Mouse (Mus musculus): ENCODE measurements around the gene Trio. TPM values are rescaled to one million over a fixed set of nuclear protein-coding genes. Genes with fewer than 3 reads are reported as not detected.

Gene Trio
- polyA plus RNA-seq, 1 experiment: 49.9 TPM

DNA sequence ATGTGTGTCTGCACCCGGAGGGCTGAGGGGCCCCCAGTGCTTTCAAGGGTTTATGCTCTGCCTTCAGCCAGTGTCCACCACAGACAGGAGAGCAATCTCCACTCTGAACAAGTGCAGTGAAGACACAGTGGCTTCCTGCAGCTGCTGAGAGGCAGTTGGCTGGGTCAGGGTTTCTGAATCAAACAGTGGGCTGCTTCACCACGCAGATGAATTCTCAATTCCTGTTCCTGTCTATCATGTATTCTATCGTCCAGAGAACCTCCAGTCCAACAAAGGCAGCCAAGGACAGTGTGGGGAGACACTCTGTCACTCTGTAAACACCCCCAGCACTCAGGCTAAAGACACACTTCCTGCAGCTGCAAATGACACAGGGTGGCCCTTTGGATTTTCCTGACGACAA is 48.7 kb downstream of the Trio start:
- no peak overlapping the region for H3K4me3 ChIP-seq (ENCODE audit: insufficient read depth, low read length)
- no peak for TF ChIP-seq POLR2A (IDR thresholded peaks at IDR 0.05; ENCODE audit: borderline replicate concordance, low read depth, low read length)
- no peak for TF ChIP-seq CTCF (IDR thresholded peaks at IDR 0.05; ENCODE audit: low read depth, low read length)
- H3K27ac ChIP-seq (ENCODE audit: insufficient read depth, low read depth, low read length): no peak overlapping the region
- H3K4me1 ChIP-seq (ENCODE audit: control insufficient read depth, insufficient read depth, low read length): peaks cover 8% of the 10 kb centered on the region

DNA sequence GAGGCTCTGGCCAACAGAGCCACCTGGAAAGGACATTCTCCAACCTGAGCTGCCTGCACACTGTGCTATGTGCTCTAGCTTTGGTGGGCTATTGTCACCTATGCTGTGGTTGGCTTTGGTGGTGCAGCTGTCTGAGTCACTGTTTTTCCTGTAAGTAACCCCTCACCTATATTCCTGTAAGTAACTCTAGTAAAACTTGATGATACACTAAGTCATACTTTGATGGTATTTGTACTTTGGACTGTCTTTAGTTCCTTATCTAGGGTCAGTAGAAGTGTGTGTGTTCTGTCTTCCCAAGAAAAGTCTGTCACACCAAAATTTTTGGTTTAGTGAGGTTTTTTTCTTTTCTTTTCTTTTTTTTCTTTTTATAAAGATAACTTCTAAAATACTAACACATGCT is 49.3 kb downstream of the Trio start:
- Histone ChIP-seq H3K4me1 (ENCODE audit: control insufficient read depth, insufficient read depth, low read length) (peaks cover 3% of the 10 kb centered on the region), H3K4me3 (ENCODE audit: insufficient read depth, low read length) (no peak overlapping the region), H3K27ac (ENCODE audit: insufficient read depth, low read depth, low read length) (no peak overlapping the region)
- TF ChIP-seq POLR2A (IDR thresholded peaks at IDR 0.05; ENCODE audit: borderline replicate concordance, low read depth, low read length) (no peak), CTCF (IDR thresholded peaks at IDR 0.05; ENCODE audit: low read depth, low read length) (no peak)

GRCm38 (mm10) chr15:27974637-27975036 is 51.0 kb downstream of the Trio start:
- TF ChIP-seq POLR2A (IDR thresholded peaks at IDR 0.05; ENCODE audit: borderline replicate concordance, low read depth, low read length): no peak
- no peak for TF ChIP-seq CTCF (IDR thresholded peaks at IDR 0.05; ENCODE audit: low read depth, low read length)
- no peaks in the 10 kb centered on the region for H3K4me1 ChIP-seq (ENCODE audit: control insufficient read depth, insufficient read depth, low read length)
- H3K4me3 ChIP-seq (ENCODE audit: insufficient read depth, low read length): no peak overlapping the region
- no peak overlapping the region for H3K27ac ChIP-seq (ENCODE audit: insufficient read depth, low read depth, low read length)

DNA sequence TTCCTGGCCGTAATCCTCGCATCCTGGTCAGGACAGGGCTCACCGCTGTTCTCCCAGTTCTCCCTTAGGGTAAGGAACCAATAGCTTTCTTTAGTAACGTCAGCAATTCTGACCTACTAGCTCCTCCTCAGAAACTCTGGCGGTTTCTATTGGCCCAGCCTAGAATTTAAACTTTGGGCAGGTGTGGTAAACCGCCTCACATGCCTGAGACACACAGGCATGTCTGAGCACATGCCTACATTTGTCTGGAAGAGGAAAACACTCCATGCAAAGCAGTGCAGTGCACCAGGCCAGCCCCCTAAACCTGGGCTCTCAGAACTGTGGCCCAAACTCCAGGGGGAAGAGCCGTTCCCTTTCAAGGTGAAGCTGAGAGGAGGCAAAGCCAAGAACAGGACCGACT is 57.5 kb downstream of the Trio start:
- Histone ChIP-seq H3K4me1 (ENCODE audit: control insufficient read depth, insufficient read depth, low read length) (peaks cover 6% of the 10 kb centered on the region), H3K27ac (ENCODE audit: insufficient read depth, low read depth, low read length) (no peak overlapping the region), H3K4me3 (ENCODE audit: insufficient read depth, low read length) (no peak overlapping the region)
- no peak for TF ChIP-seq POLR2A (IDR thresholded peaks at IDR 0.05; ENCODE audit: borderline replicate concordance, low read depth, low read length)
- no peak for TF ChIP-seq CTCF (IDR thresholded peaks at IDR 0.05; ENCODE audit: low read depth, low read length)

DNA sequence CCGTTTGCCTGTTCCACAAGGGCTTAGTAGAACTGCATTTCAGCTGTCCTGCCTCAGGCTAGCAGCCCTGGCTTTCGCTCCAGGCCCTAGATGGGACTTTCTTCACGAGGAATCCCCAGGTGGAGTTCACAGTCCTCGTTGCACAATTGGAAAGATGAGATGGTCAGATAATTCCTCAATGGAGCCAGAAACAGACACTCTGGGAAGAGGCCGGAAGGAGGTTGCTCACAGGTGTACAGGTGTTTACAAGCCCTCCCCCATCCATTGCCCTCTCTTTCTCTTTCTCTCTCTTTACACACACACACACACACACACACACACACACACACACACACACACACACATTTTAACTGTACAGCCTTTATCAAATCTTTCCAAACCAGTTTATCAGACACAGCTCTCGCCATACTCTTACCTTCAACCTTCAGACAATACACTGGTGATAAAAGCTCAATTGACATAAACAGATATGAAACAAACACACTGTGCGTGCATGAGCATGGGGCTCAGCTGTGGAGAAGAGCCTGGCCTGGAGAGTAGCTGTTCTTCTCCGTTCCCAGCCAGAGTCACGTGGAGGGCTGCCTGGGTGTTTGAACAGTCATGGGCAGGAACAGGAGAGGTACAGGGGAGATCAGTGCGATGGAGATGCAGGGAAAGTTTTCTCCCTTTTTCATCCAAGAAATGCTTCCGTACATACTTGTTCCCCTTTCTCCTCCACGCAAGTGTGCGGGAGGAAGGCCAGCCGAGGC is 58.3 kb downstream of the Trio start:
- peaks cover 6% of the 10 kb centered on the region for H3K4me1 ChIP-seq (ENCODE audit: control insufficient read depth, insufficient read depth, low read length)
- no peak overlapping the region for H3K4me3 ChIP-seq (ENCODE audit: insufficient read depth, low read length)
- no peak for TF ChIP-seq CTCF (IDR thresholded peaks at IDR 0.05; ENCODE audit: low read depth, low read length)
- no peak for TF ChIP-seq POLR2A (IDR thresholded peaks at IDR 0.05; ENCODE audit: borderline replicate concordance, low read depth, low read length)
- no peak overlapping the region for H3K27ac ChIP-seq (ENCODE audit: insufficient read depth, low read depth, low read length)

DNA sequence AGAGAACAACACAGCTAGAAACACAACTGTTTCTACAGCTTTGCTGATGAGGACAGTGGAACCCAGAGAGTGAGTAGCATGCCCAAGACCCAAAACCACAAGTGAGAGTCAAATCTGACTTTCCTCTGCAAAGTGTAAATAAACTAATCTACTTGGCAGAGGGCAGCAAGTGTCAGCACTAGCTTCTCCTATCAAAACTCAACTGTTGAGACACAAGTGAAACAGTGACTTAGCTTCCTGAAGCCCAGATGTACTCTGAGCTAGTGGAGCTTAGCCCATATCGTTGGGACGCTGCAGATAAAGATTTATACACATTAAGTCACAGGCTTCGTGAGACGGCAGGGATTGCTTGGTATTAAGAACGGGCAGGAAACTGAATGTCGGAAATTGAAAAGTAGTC is 60.8 kb downstream of the Trio start:
- Histone ChIP-seq H3K27ac (ENCODE audit: insufficient read depth, low read depth, low read length) (no peak overlapping the region), H3K4me3 (ENCODE audit: insufficient read depth, low read length) (no peak overlapping the region), H3K4me1 (ENCODE audit: control insufficient read depth, insufficient read depth, low read length) (peaks cover 19% of the 10 kb centered on the region)
- no peak for TF ChIP-seq POLR2A (IDR thresholded peaks at IDR 0.05; ENCODE audit: borderline replicate concordance, low read depth, low read length)
- no peak for TF ChIP-seq CTCF (IDR thresholded peaks at IDR 0.05; ENCODE audit: low read depth, low read length)

- no peak overlapping the region for H3K4me3 ChIP-seq (ENCODE audit: insufficient read depth, low read length)
- no peak for TF ChIP-seq CTCF (IDR thresholded peaks at IDR 0.05; ENCODE audit: low read depth, low read length)
- TF ChIP-seq POLR2A (IDR thresholded peaks at IDR 0.05; ENCODE audit: borderline replicate concordance, low read depth, low read length): no peak
- peaks cover 24% of the 10 kb centered on the region for H3K4me1 ChIP-seq (ENCODE audit: control insufficient read depth, insufficient read depth, low read length)
- H3K27ac ChIP-seq (ENCODE audit: insufficient read depth, low read depth, low read length): no peak overlapping the region
Observed at GRCm38 (mm10) chr15:27963506-27963905, 62.1 kb downstream of the Trio start.

DNA sequence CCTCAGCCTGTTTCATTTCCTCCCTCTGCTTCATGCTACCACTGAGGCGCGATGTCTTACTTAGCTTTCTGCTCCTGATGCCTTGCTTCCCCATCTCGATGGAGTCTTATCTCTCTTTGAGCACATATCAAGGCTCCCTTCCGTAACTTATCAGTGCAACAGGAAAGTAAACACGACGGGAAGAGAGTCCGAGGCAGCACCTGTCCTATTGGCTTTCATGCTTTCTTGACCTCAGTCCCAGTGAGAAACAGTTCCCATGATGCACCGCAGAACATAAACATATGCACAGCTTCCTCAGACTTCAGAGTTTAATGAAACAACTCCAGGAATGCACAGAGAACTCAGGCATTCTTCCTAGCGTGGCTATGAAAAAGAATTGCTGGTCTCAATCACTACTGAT is 65.0 kb downstream of the Trio start:
- Histone ChIP-seq H3K4me3 (ENCODE audit: insufficient read depth, low read length) (no peak overlapping the region), H3K4me1 (ENCODE audit: control insufficient read depth, insufficient read depth, low read length) (peaks cover 40% of the 10 kb centered on the region), H3K27ac (ENCODE audit: insufficient read depth, low read depth, low read length) (no peak overlapping the region)
- no peak for TF ChIP-seq POLR2A (IDR thresholded peaks at IDR 0.05; ENCODE audit: borderline replicate concordance, low read depth, low read length)
- TF ChIP-seq CTCF (IDR thresholded peaks at IDR 0.05; ENCODE audit: low read depth, low read length): no peak

DNA sequence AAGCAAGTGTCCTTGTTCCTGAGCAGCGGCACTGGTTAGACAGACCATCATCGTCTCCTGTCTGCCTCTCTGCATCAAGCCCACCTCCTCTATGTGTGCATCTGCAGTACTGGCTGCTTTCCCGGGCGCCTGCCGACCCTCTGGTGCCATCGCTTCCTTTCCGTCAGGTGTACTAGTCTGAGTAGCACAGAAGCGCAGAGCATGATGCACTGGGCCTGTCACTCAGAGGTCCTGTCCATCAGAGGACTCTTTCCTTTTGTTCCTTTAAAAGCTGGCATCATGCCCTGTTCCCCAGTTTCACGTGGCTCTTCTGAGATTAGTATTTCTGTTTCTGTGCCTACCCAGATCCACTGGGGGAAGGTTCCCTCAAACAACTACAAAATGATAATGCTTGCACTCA is 67.8 kb downstream of the Trio start:
- no peak for TF ChIP-seq CTCF (IDR thresholded peaks at IDR 0.05; ENCODE audit: low read depth, low read length)
- TF ChIP-seq POLR2A (IDR thresholded peaks at IDR 0.05; ENCODE audit: borderline replicate concordance, low read depth, low read length): no peak
- no peak overlapping the region for H3K27ac ChIP-seq (ENCODE audit: insufficient read depth, low read depth, low read length)
- H3K4me3 ChIP-seq (ENCODE audit: insufficient read depth, low read length): no peak overlapping the region
- peaks cover 40% of the 10 kb centered on the region for H3K4me1 ChIP-seq (ENCODE audit: control insufficient read depth, insufficient read depth, low read length)

DNA sequence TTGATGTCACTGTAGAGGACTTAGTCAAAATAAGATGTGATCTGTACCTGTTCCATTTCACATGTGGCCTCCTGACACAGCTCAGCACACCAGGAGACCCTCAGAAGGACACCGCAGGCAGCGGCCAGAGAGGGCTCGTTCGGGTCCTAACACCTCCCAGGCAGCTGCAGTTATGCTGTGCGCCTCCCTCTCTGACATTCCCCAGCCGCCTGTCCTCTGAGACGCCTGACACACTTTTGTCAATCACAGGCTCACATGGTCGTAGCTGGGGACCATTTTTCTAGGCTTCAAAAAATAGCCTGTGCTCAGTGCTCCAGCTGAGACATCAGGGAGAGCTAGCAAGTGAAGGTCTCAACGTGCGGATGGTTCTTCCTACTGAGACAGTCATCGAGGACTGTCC is 70.0 kb downstream of the Trio start:
- Histone ChIP-seq H3K4me1 (ENCODE audit: control insufficient read depth, insufficient read depth, low read length) (peaks cover 37% of the 10 kb centered on the region), H3K27ac (ENCODE audit: insufficient read depth, low read depth, low read length) (no peak overlapping the region), H3K4me3 (ENCODE audit: insufficient read depth, low read length) (no peak overlapping the region)
- TF ChIP-seq CTCF (IDR thresholded peaks at IDR 0.05; ENCODE audit: low read depth, low read length): no peak
- TF ChIP-seq POLR2A (IDR thresholded peaks at IDR 0.05; ENCODE audit: borderline replicate concordance, low read depth, low read length): no peak
